Mouse (Mus musculus) myocyte (in vitro differentiated cells): ENCODE measurements around the gene Syn3.

Experiments used
- CEBPB ChIP-seq: IDR thresholded peaks from 2 replicates; pipeline ENCODE4 v1.6.1; 2011; ENCODE audit warnings: mild to moderate bottlenecking, moderate library complexity; ENCODE audit not compliant: poor library complexity, insufficient read depth, severe bottlenecking
- E2F4 ChIP-seq: IDR thresholded peaks from one replicate; pipeline ENCODE4 v1.6.1; 2011; ENCODE audit warnings: mild to moderate bottlenecking, control low read depth, moderate library complexity; ENCODE audit not compliant: insufficient read depth
- POLR2A ChIP-seq: IDR thresholded peaks from one replicate; pipeline ENCODE4 v1.6.1; 2011; ENCODE audit warnings: low read depth, mild to moderate bottlenecking, control low read depth, moderate library complexity; ENCODE audit not compliant: insufficient read length
- POLR2AphosphoS2 ChIP-seq: IDR thresholded peaks from one replicate; pipeline ENCODE4 v1.6.1; 2011; ENCODE audit warnings: low read depth, control low read depth; ENCODE audit not compliant: insufficient read length

DNA sequence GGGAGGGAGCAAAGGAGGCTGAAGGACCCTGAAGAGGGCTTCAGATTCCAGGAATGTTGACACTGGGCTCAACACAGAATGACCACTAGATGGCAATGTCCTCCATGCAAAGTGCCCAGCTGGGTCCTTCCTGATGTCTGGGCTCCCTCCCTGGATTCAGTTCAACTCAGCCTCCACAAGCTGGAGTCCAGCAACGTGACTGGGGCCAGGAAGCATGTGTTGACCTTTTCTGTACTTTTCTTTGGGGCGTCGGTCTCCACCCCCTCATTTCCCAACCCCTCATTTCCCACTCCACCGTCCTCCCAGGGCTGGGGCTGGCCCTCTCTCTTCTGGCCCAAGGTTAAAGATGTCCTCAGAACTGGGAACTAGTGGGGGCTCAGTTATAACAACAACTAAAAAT is 433.8 kb downstream of the Syn3 start:
- TF ChIP-seq POLR2A: no peak
- TF ChIP-seq POLR2AphosphoS2: no peak
- TF ChIP-seq CEBPB: no peak
- TF ChIP-seq E2F4: no peak
